Mouse (Mus musculus) liver, adult 2 months (tissue): ENCODE data around the gene Wwox.

Source experiments
- CTCF ChIP-seq: fragments of 200-500 bp; IDR thresholded peaks from 2 replicates; pipeline ENCODE4 v1.5.1; 2011; ENCODE audit warnings: low read depth, low read length, control low read depth
- POLR2A ChIP-seq: fragments of 200-500 bp; IDR thresholded peaks from 2 replicates; pipeline ENCODE4 v1.6.1; 2011; ENCODE audit warnings: low read length, control low read depth; ENCODE audit not compliant: insufficient read depth; ENCODE audit errors: extremely low read depth

- TF ChIP-seq POLR2A = no peak
- TF ChIP-seq CTCF = no peak
Observed at GRCm38 (mm10) chr8:115228903-115229302, 789.4 kb downstream of the Wwox start.
